Mouse (Mus musculus) CH12.LX (cell line): ENCODE measurements around the gene Edar.

Experiments
- CTCF ChIP-seq, 2 experiments: IDR thresholded peaks in 1 of 2; conservative IDR thresholded peaks in 1 of 2; 2 replicates each; pipeline ENCODE4 v1.5.1; 2011 to 2012; ENCODE audit warnings: low read depth in 2 of 2, low read length in 2 of 2, improper control_type of control experiment in 1 of 2, inconsistent platforms in 1 of 2, mild to moderate bottlenecking in 1 of 2, moderate library complexity in 1 of 2
- ELF1 ChIP-seq: IDR thresholded peaks from 2 replicates; pipeline ENCODE4 v1.6.1; 2014; ENCODE audit warnings: low read depth, mild to moderate bottlenecking, inconsistent platforms, low read length, improper control_type of control experiment
- ZC3H11A ChIP-seq: IDR thresholded peaks from 2 replicates; pipeline ENCODE4 v1.6.1; 2012; ENCODE audit warnings: low read depth, mild to moderate bottlenecking, inconsistent platforms, low read length, improper control_type of control experiment

- no peak for TF ChIP-seq CTCF (conservative IDR thresholded peaks at IDR 0.05 in 1 of 2, IDR thresholded peaks at IDR 0.05 in 1 of 2; ENCODE audit: low read depth in 2 of 2, low read length in 2 of 2)
- TF ChIP-seq ZC3H11A = no peak
- TF ChIP-seq ELF1 = no peak
Observed at GRCm38 (mm10) chr10:58585427-58586223, 89.8 kb downstream of the Edar start.
